Mouse (Mus musculus) lung, postnatal 0 days (tissue): ENCODE data around the gene AI854703. TPM values are rescaled to one million over a fixed set of nuclear protein-coding genes. Genes with fewer than 3 reads are reported as not detected.

ENCODE experiments used
- ATAC-seq: fragments of 200-750 bp; cut with Nextera tagmentation; 2 replicates; pipeline ENCODE4 v1.8.0; 2017; ENCODE audit warnings: moderate library complexity
- DNase-seq: peaks from one replicate; pipeline ENCODE4 v3.0.0-alpha.2; 2016; ENCODE audit warnings: low spot score
- H3K27ac ChIP-seq: fragments of 300-500 bp; sonication (generic); 2 replicates; pipeline ENCODE4 v1.5.1; 2014; ENCODE audit warnings: antibody characterized with exemption, mild to moderate bottlenecking, low read length, mixed read lengths
- H3K27me3 ChIP-seq: fragments of 300-500 bp; sonication (generic); replicated peaks from 2 replicates; pipeline ENCODE4 v1.6.1; 2014; ENCODE audit warnings: low read length, mixed read lengths; ENCODE audit not compliant: insufficient read depth
- H3K36me3 ChIP-seq: fragments of 300-500 bp; sonication (generic); 2 replicates; pipeline ENCODE4 v1.6.1; 2014; ENCODE audit warnings: low read length, mixed read lengths; ENCODE audit not compliant: insufficient read depth
- H3K4me1 ChIP-seq: fragments of 300-500 bp; sonication (generic); 2 replicates; pipeline ENCODE4 v1.6.1; 2014; ENCODE audit warnings: antibody characterized with exemption, low read depth, low read length, mixed read lengths; ENCODE audit not compliant: insufficient read depth
- H3K4me2 ChIP-seq: fragments of 300-500 bp; sonication (generic); replicated peaks from 2 replicates; pipeline ENCODE4 v1.6.1; 2014; ENCODE audit warnings: low read depth, mild to moderate bottlenecking, low read length, moderate library complexity, mixed read lengths
- H3K4me3 ChIP-seq: fragments of 300-500 bp; sonication (generic); 2 replicates; pipeline ENCODE4 v1.5.1; 2014; ENCODE audit warnings: low read depth, low read length
- H3K9ac ChIP-seq: fragments of 300-500 bp; sonication (generic); replicated peaks from 2 replicates; pipeline ENCODE4 v1.6.1; 2014; ENCODE audit warnings: low read depth, mild to moderate bottlenecking
- H3K9me3 ChIP-seq: fragments of 300-500 bp; sonication (generic); 2 replicates; pipeline ENCODE4 v1.6.1; 2016; ENCODE audit warnings: low read length, mixed read lengths
- CTCF ChIP-seq: IDR thresholded peaks from 2 replicates; pipeline ENCODE4 v1.5.1; 2016; ENCODE audit warnings: antibody characterized with exemption, mild to moderate bottlenecking
- EP300 ChIP-seq: IDR thresholded peaks from 2 replicates; pipeline ENCODE4 v1.6.1; 2016; ENCODE audit warnings: antibody characterized with exemption, mild to moderate bottlenecking, control low read depth
- WGBS: fragments of 180-500 bp; shearing (Covaris S2); extraction: QIAGEN DNeasy Blood & Tissue Kit; methylation state at CpG from one replicate; pipeline ENCODE4 v1.1.7; 2014; 5-methylcytosine and 5-hydroxymethylcytosine counted together
- polyA plus RNA-seq: library from polyadenylated mRNA; unstranded; fragments of >200 nt; fragmentation: Nextera tagmentation; extraction: Ambion mirVana; gene quantifications from 2 replicates; pipeline ENCODE4 v1.2.1, GENCODE M21; 2015

The AI854703 gene
- 0.30 and 0.49 TPM in 2 replicates for polyA plus RNA-seq

- peak within 1 kb of the TSS; percentile 12; the same call in 1 of the 2 replicates for H3K9ac ChIP-seq
- no peak for TF ChIP-seq CTCF
- no peak for TF ChIP-seq EP300
- H3K9me3 ChIP-seq: no peaks in the 10 kb centered on the region
- no peaks in the 10 kb centered on the region for H3K36me3 ChIP-seq
- H3K4me3 ChIP-seq: peak within 1 kb of the TSS; percentile 40
- H3K27me3 ChIP-seq: peaks cover 8% of the 10 kb centered on the region; the same call in 1 of the 2 replicates
- 43% methylated on average over 8 of the region's 8 CpGs for WGBS
- DNase-seq (no peak), ATAC-seq (no peak)
- H3K4me2 ChIP-seq: peak within 1 kb of the TSS; percentile 75
- no peak within 1 kb of the TSS for H3K27ac ChIP-seq
- peaks cover 8% of the 10 kb centered on the region for H3K4me1 ChIP-seq
These were observed at the start of gene AI854703 for GRCm38 (mm10) chr6:48626464-48626863. TSS of gene AI854703 (plus strand) at chr6:48626764.

DNA sequence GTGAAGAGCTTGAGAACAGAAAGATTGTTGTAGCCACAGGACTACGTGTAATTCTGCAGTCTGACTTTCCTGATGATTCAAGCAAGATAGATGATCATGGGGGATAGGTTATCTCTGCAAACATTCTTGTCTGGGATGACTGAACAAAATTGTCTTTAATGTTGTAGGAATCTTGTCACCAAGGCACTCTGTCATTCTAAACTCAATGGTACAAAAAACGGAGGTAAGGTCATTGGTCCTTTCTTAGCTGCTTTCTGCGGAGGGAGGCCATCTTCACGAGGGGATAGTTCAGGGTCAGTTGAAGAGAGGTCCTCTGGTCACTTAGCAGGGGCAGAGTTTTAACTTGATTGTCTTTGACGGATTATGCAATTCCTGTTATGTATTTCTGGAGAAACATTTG is 47.8 kb upstream of the AI854703 start:
- 22% methylated on average over 5 of the region's 5 CpGs for WGBS
- Histone ChIP-seq H3K9ac (no peak overlapping the region), H3K4me1 (no peaks in the 10 kb centered on the region), H3K27me3 (no peaks in the 10 kb centered on the region), H3K36me3 (no peaks in the 10 kb centered on the region), H3K4me2 (no peak overlapping the region), H3K4me3 (no peak overlapping the region), H3K9me3 (no peaks in the 10 kb centered on the region), H3K27ac (peak overlapping the region; percentile 60)
- TF ChIP-seq CTCF (no peak), EP300 (no peak)
- DNase-seq: no peak
- no peak for ATAC-seq

- H3K27ac ChIP-seq: peak overlapping the region; percentile 60; the same call in 1 of the 2 replicates
- no peaks in the 10 kb centered on the region for H3K4me1 ChIP-seq
- no peaks in the 10 kb centered on the region for H3K36me3 ChIP-seq
- H3K9me3 ChIP-seq: no peaks in the 10 kb centered on the region
- H3K9ac ChIP-seq: no peak overlapping the region
- peak; percentile 76 for DNase-seq
- H3K27me3 ChIP-seq: no peaks in the 10 kb centered on the region
- WGBS: 12% methylated on average over 5 of the region's 5 CpGs
- no peak overlapping the region for H3K4me3 ChIP-seq
- ATAC-seq: peak; percentile 86
- H3K4me2 ChIP-seq: no peak overlapping the region
- no peak for TF ChIP-seq CTCF
- 0 out of 2 replicates have a peak, but pooled peaks have one; percentile 16 for TF ChIP-seq EP300
These were observed 47.3 kb upstream of the AI854703 start for GRCm38 (mm10) chr6:48579215-48579648.

DNA sequence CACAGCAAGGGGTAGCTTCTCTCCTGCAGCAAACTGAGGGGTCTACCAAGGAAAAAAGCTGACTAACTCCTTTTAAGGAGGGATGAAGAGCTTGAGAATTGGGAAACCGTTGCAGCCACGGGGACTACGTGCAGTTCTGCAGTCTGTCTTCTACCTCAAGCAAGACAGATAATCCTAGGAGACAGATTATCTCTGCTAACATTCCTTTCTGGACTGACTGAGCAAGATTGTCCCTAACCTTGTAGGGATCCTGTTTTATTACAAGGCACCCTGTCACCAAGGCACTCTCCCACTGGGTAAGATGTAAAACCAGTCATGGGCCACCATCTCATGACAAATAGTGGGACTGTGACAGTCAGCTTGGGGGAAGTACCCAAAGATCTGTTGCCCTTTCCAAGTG is 45.3 kb upstream of the AI854703 start:
- ATAC-seq: no peak
- Histone ChIP-seq H3K36me3 (no peaks in the 10 kb centered on the region), H3K4me3 (no peak overlapping the region), H3K4me1 (no peaks in the 10 kb centered on the region), H3K9ac (no peak overlapping the region), H3K4me2 (no peak overlapping the region), H3K27me3 (no peaks in the 10 kb centered on the region), H3K9me3 (no peaks in the 10 kb centered on the region), H3K27ac (no peak overlapping the region)
- TF ChIP-seq CTCF: no peak
- TF ChIP-seq EP300: no peak
- DNase-seq: no peak
- whole genome bisulfite sequencing: 34% methylated on average over 3 of the region's 3 CpGs

- H3K4me2 ChIP-seq: no peak overlapping the region
- 71% methylated on average over 3 of the region's 3 CpGs for WGBS
- peak; percentile 65 for DNase-seq
- H3K27ac ChIP-seq: no peak overlapping the region
- no peak overlapping the region for H3K9ac ChIP-seq
- no peaks in the 10 kb centered on the region for H3K36me3 ChIP-seq
- H3K9me3 ChIP-seq: no peaks in the 10 kb centered on the region
- H3K4me1 ChIP-seq: no peaks in the 10 kb centered on the region
- no peaks in the 10 kb centered on the region for H3K27me3 ChIP-seq
- TF ChIP-seq EP300 (no peak), CTCF (peak; percentile 84)
- 0 out of 2 replicates have a peak, but pooled peaks have one; percentile 11 for ATAC-seq
- no peak overlapping the region for H3K4me3 ChIP-seq
These were observed 44.5 kb upstream of the AI854703 start for GRCm38 (mm10) chr6:48582037-48582436.

DNA sequence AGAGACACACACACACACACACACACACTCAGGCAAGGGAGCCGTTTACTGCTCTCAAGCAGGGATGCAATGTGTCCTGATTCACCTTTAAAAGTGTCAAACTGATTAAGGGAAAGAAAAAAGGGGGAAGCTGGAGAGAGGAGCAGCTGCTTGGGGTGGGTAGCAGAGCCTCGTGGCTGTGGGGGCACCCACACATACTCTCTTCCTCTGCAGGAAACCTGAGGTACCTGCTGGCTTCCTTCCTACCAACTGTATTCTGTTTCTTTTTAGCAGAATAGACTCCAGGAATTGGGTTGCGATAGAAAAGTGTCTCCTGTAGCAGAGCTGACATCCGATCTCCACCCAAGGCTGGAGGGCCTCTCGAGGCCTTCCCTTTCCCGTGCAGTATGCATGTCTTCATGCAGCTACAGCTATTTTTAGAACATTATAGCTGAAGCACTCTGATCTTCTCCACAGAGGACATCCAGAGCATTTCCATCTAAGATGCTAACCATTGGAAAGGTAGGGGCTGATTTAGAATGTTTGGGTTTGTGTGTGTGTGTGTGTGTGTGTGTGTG is 37.3 kb upstream of the AI854703 start, which contains the start of gene Gm45021:
Gene Gm45021, plus strand, starts transcription at position 417 of the 557 bp plus-strand sequence.
- H3K27ac ChIP-seq: no peak within 1 kb of the TSS
- no peaks in the 10 kb centered on the region for H3K9me3 ChIP-seq
- H3K27me3 ChIP-seq: no peaks in the 10 kb centered on the region
- no peak within 1 kb of the TSS for H3K9ac ChIP-seq
- no peak for ATAC-seq
- H3K4me1 ChIP-seq: peaks cover 8% of the 10 kb centered on the region; the same call in 1 of the 2 replicates
- H3K4me2 ChIP-seq: no peak within 1 kb of the TSS
- H3K36me3 ChIP-seq: no peaks in the 10 kb centered on the region
- H3K4me3 ChIP-seq: no peak within 1 kb of the TSS
- WGBS: 14% methylated on average over 6 of the region's 6 CpGs
- no peak for DNase-seq
- TF ChIP-seq EP300 (no peak), CTCF (no peak)
